Mouse (Mus musculus) liver, adult 2 months (tissue): ENCODE data around the gene Macc1. TPM values are rescaled to one million over a fixed set of nuclear protein-coding genes. Genes with fewer than 3 reads are reported as not detected.

Experiments
- DNase-seq: peaks from one replicate; pipeline ENCODE4 v3.0.0-alpha.2; 2011; ENCODE audit warnings: low read depth, low spot score; ENCODE audit errors: extremely low read depth
- H3K27ac ChIP-seq: fragments of 200-500 bp; replicated peaks from 2 replicates; pipeline ENCODE4 v1.5.1; 2012; ENCODE audit warnings: low read depth, mild to moderate bottlenecking, control low read depth, inconsistent platforms, low read length; ENCODE audit not compliant: insufficient read depth
- H3K27me3 ChIP-seq: fragments of 200-500 bp; 2 replicates; pipeline ENCODE4 v1.6.1; 2012; ENCODE audit warnings: mild to moderate bottlenecking, moderate library complexity, low read length, inconsistent platforms; ENCODE audit not compliant: control insufficient read depth, insufficient read depth
- H3K36me3 ChIP-seq: fragments of 200-500 bp; 2 replicates; pipeline ENCODE4 v1.6.1; 2012; ENCODE audit warnings: low read length, inconsistent platforms; ENCODE audit not compliant: control insufficient read depth, insufficient read depth
- H3K4me1 ChIP-seq: fragments of 200-500 bp; 2 replicates; pipeline ENCODE4 v1.6.1; 2011; ENCODE audit warnings: low read length; ENCODE audit not compliant: control insufficient read depth, insufficient read depth
- H3K4me3 ChIP-seq: fragments of 200-500 bp; 2 replicates; pipeline ENCODE4 v1.5.1; 2011; ENCODE audit warnings: low read depth, mild to moderate bottlenecking, control low read depth, low read length, moderate library complexity; ENCODE audit not compliant: insufficient read depth
- H3K79me2 ChIP-seq: fragments of 200-500 bp; 2 replicates; pipeline ENCODE4 v1.6.1; 2012; ENCODE audit warnings: inconsistent platforms, mild to moderate bottlenecking, low read length, moderate library complexity; ENCODE audit not compliant: control insufficient read depth, insufficient read depth
- H3K9ac ChIP-seq: fragments of 200-500 bp; 2 replicates; pipeline ENCODE4 v1.6.1; 2012; ENCODE audit warnings: low read depth, mild to moderate bottlenecking, control low read depth, inconsistent platforms, low read length
- CTCF ChIP-seq: fragments of 200-500 bp; IDR thresholded peaks from 2 replicates; pipeline ENCODE4 v1.5.1; 2011; ENCODE audit warnings: low read depth, low read length, control low read depth
- POLR2A ChIP-seq: fragments of 200-500 bp; IDR thresholded peaks from 2 replicates; pipeline ENCODE4 v1.6.1; 2011; ENCODE audit warnings: low read length, control low read depth; ENCODE audit not compliant: insufficient read depth; ENCODE audit errors: extremely low read depth
- WGBS: fragments of 180-500 bp; shearing (Covaris S2); methylation state at CpG from one replicate; pipeline ENCODE4 v1.1.7; 2018; 5-methylcytosine and 5-hydroxymethylcytosine counted together
- polyA plus RNA-seq: library from polyadenylated mRNA; depleted of rRNA; stranded (reverse); fragments of >200 nt; gene quantifications from 2 replicates; pipeline ENCODE4 v1.2.3, GENCODE M21; 2012
- total RNA-seq: library from RNA; depleted of rRNA; stranded (reverse); fragments of >200 nt; gene quantifications from 2 replicates; pipeline ENCODE4 v1.2.3, GENCODE M21; 2014

Gene Macc1
- total and polyA plus RNA-seq, 2 experiments, result 0.18 TPM; not detected in 1

DNA sequence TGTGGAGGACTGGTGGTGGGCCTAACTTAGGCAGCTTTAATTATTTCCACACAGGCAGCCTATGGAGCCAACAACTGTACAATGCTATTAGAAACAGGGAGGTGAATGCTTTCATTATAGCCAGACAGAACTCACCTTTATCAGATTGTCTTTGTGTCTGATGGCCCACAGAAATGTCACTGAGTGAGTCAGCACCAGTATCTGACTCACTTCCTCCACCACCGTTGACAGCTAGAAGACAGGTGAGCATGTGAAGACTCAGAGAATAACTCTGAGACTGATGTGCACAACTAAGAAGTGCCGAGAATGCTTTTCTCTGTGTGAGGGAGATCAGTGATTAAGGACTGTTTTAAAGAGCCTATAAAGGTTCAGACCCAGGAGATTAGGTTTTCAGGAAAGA is 73.9 kb downstream of the Macc1 start:
- DNase-seq, result no peak
- H3K4me3 ChIP-seq, result no peak overlapping the region
- WGBS, result 64% methylated on average over 2 of the region's 2 CpGs
- no peaks in the 10 kb centered on the region for H3K36me3 ChIP-seq
- no peaks in the 10 kb centered on the region for H3K4me1 ChIP-seq
- H3K9ac ChIP-seq, result no peak overlapping the region
- H3K27me3 ChIP-seq, result no peaks in the 10 kb centered on the region
- no peak overlapping the region for H3K27ac ChIP-seq
- no peaks in the 10 kb centered on the region for H3K79me2 ChIP-seq
- TF ChIP-seq POLR2A (no peak), CTCF (no peak)

DNA sequence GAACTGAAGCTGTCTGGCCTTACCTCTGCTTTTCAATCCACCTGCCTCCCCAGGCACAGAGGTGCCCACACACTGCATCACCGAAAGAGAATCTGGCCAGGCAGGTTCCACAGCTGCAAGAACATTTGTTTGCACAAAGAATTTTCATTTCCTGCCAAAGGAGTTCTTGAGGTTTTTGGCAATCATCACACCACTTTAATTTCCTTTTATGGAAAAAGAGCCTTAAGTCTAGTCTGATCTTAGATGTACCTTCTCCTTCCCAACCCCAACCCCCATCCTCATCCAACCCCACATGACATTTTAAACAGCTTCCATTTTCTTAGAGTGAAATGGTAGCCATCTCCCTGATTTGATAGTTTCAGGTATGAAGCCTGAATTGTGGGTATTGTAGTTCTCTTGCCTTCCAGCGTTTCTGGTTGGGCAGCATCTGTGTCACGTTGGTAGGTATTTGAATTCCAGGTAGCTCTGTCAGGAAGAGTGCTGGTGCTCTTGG is 76.2 kb downstream of the Macc1 start:
- H3K36me3 ChIP-seq, result no peaks in the 10 kb centered on the region
- no peak overlapping the region for H3K4me3 ChIP-seq
- no peaks in the 10 kb centered on the region for H3K4me1 ChIP-seq
- no peak overlapping the region for H3K27ac ChIP-seq
- no peak overlapping the region for H3K9ac ChIP-seq
- no peaks in the 10 kb centered on the region for H3K27me3 ChIP-seq
- WGBS, result 39% methylated on average over 3 of the region's 3 CpGs
- DNase-seq, result no peak
- TF ChIP-seq POLR2A (no peak), CTCF (no peak)
- no peaks in the 10 kb centered on the region for H3K79me2 ChIP-seq

DNA sequence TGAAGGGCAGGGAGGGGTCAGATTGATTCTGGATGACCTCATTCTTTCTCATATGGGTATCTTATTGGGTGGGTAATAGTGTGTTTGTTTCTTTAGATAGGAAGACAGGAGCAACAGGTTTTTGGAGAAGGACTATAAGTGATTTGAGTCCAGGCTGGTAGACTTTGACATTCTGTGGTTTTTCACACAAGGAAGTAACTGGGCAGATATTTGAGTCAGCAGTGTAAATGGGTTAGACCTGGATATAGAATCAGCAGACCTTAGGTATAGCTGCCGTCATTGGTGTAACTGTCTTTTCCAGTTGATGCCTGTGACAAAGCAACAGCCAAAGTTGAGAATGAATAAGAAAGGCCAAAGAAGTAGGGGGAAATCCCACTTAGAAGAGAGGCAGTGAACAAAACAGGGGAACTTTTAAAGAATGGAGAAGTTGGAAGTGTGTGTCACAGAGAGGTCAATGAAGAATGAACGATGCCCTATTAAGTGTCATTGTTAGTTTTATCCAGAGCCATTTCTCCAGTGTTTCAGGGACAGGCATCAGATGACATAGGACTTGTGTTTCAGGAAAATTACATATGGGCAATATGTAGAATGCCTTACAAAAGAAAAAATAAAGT is 84.1 kb downstream of the Macc1 start:
- no peak overlapping the region for H3K4me3 ChIP-seq
- no peaks in the 10 kb centered on the region for H3K36me3 ChIP-seq
- H3K9ac ChIP-seq, result no peak overlapping the region
- WGBS, result 81% methylated on average over 2 of the region's 2 CpGs
- H3K27ac ChIP-seq, result no peak overlapping the region
- H3K27me3 ChIP-seq, result no peaks in the 10 kb centered on the region
- no peak for DNase-seq
- no peaks in the 10 kb centered on the region for H3K79me2 ChIP-seq
- H3K4me1 ChIP-seq, result no peaks in the 10 kb centered on the region
- TF ChIP-seq CTCF (no peak), POLR2A (no peak)

DNA sequence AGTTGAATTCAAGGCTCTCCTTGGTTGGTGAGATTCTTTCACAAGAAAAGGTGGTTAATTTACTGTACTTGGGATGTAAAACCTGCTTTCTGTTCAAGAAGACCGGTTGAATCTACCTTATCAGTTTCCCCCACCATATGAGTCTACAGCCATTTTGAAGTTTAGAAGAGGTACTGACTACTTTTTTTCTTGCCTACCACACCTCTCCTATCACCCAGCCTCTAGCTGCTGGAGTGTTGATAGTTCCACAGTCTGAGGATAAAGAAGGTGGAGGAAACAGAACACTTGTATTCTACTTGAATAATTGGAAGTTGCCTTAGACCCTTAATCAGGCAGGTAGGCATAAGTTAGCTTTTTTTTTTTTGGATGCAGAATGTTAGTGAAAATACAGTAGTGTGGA is 88.2 kb downstream of the Macc1 start:
- Histone ChIP-seq H3K36me3 (no peaks in the 10 kb centered on the region), H3K4me3 (no peak overlapping the region), H3K27ac (no peak overlapping the region), H3K4me1 (no peaks in the 10 kb centered on the region), H3K9ac (no peak overlapping the region), H3K79me2 (no peaks in the 10 kb centered on the region), H3K27me3 (no peaks in the 10 kb centered on the region)
- WGBS, result 89% methylated on average over 1 of the region's 1 CpGs
- TF ChIP-seq POLR2A (no peak), CTCF (no peak)
- no peak for DNase-seq

DNA sequence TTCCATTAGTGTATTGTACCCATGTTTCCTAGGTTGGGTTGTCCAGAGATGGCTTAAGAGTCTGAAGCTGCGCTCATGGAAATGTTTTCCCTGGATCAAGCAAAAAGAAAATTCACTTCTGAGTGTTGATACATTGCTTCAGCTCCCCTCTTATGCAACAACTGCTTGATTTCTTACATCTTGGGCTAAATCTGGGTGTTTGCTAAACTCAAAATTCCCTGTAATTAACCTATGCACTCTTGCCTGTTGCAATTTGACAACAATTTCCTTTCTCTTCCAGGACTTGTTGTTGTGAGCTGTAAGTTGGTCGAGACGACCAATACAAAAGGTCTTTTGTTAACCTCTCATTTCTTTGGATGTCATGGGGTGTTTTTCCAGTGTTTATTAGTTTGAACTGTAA is 88.7 kb downstream of the Macc1 start:
- WGBS, result 58% methylated on average over 3 of the region's 3 CpGs
- no peaks in the 10 kb centered on the region for H3K4me1 ChIP-seq
- no peaks in the 10 kb centered on the region for H3K36me3 ChIP-seq
- H3K27ac ChIP-seq, result no peak overlapping the region
- TF ChIP-seq POLR2A (no peak), CTCF (no peak)
- H3K4me3 ChIP-seq, result no peak overlapping the region
- H3K79me2 ChIP-seq, result no peaks in the 10 kb centered on the region
- no peaks in the 10 kb centered on the region for H3K27me3 ChIP-seq
- DNase-seq, result no peak
- H3K9ac ChIP-seq, result no peak overlapping the region

DNA sequence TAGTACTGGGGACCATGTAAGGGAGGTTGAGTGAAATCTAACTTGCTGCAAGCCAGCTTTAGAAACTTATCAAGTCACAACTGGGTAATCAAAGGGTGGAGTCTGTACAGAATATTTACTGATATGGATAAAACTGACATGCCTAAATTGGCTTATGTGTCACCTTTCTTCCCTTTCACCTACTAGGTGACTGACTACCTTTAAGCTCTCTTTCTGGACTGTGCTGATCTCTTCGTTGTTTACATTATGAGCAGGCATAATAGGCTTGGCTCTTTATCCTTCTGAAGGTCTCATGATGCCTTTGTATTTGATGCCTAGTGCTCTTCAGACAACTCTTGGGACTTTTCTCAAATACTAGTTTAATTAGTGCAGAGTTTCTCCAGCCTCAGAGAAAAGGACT is 90.7 kb downstream of the Macc1 start:
- Histone ChIP-seq H3K27ac (no peak overlapping the region), H3K79me2 (no peaks in the 10 kb centered on the region), H3K4me1 (no peaks in the 10 kb centered on the region), H3K4me3 (no peak overlapping the region), H3K27me3 (no peaks in the 10 kb centered on the region), H3K9ac (no peak overlapping the region), H3K36me3 (no peaks in the 10 kb centered on the region)
- WGBS, result 74% methylated on average over 1 of the region's 1 CpGs
- no peak for DNase-seq
- TF ChIP-seq CTCF, result no peak
- TF ChIP-seq POLR2A, result no peak
